Mouse (Mus musculus): ENCODE measurements around the gene Cacna1g.

- TF ChIP-seq CTCF (IDR thresholded peaks at IDR 0.05; ENCODE audit: insufficient read depth, low read depth, low read length) (no peak), POLR2A (IDR thresholded peaks at IDR 0.05; ENCODE audit: insufficient read depth, low read depth, low read length) (no peak)
Measured at GRCm38 (mm10) chr11:94441122-94441521, 32.9 kb downstream of the Cacna1g start.

Data from olfactory bulb, adult 2 months (tissue).